Mouse (Mus musculus) erythroblast, adult 5-6 weeks (primary cell): ENCODE measurements around the gene Apol7c. TPM values are rescaled to one million over a fixed set of nuclear protein-coding genes. Genes with fewer than 3 reads are reported as not detected.
"Not testable (repeated sequence)": the region's sequence is repeated elsewhere in the genome, so short reads cannot be mapped to it uniquely, and the experiment has no call there.

Experiments
- ATAC-seq: replicated peaks from 2 replicates; pipeline ENCODE4 v1.8.0; 2016; ENCODE audit warnings: moderate number of reproducible peaks, mild to moderate bottlenecking, moderate TSS enrichment, inconsistent platforms; ENCODE audit not compliant: poor library complexity, low FRiP score, severe bottlenecking
- total RNA-seq, 2 experiments: library from RNA; stranded (forward) in 1 of 2; stranded (reverse) in 1 of 2; fragments of 150-400 nt in 1 of 2; fragments of 200-764, 138-1000 nt in 1 of 2; gene quantifications; 2 replicates each; pipeline versions ENCODE4 v1.2.3 to v1.2.4; 2015 to 2017; ENCODE audit warnings: low replicate concordance in 2 of 2

The Apol7c gene
- total RNA-seq (2015; ENCODE audit: low replicate concordance) (not detected in 2 replicates), total RNA-seq (2017; ENCODE audit: low replicate concordance) (1.3 TPM in 1 of 2 replicates, not detected in the other)

DNA sequence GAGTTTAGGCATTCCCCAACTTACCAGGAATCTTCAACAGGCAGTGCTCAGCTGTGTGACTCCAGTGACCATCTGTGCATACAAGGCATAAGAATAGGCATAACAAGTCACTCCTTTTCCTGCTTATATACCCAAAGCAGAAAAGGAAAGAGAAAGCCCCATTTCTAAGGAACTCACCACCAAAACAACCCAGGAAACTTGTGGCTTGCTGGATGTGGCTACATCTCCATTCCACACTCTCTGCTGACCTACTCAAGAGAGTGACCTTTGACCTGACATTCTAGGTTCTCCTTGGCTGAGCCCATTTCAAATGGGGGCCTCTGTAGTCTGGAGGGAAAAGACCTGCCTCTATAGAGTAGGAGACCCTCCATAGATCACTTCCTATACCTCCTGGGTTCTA, at the start of gene Apol7c:
TSS of gene Apol7c (minus strand) at position 101 of the 400 bp plus-strand sequence.
- ATAC-seq: no peak

DNA sequence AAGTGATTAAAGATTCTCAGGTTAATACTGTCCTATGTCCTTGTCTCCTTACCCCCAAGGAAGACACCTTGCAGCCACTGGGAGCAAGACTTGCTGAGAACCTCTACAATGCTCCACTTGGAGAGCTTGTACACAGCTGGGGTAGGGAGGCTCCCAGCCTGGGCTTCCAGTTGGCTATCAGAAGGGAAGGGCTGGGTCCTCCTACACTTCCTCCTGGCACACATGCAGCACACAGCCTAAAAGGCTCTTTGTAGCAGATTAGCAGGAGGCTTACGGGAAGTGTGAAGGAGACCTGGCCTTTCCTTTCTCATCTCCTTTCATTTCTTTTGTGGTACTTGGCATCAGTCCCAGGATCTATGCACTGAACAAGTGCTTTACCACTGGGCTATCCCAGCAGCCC, 48.6 kb upstream of the Apol7c start:
- ATAC-seq: no peak

DNA sequence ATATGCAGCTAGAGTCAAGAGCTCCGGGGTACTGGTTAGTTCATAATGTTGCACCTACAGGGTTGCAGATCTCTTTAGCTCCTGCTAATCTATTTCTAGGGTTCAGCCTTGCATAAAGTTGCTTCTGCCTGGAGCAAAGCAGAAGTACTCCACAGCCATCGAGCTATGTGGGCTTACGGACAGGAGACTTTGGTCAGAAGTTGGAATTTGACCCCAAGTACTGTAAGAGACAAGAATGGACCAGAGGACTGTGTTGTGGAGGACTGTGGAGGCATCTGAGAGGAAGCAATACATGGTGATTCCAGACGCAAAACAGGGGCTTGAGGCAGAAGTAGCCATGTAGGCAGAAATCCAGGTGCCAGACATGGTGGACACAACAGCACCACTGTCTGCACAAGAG, 46.2 kb upstream of the Apol7c start:
- no peak for ATAC-seq

DNA sequence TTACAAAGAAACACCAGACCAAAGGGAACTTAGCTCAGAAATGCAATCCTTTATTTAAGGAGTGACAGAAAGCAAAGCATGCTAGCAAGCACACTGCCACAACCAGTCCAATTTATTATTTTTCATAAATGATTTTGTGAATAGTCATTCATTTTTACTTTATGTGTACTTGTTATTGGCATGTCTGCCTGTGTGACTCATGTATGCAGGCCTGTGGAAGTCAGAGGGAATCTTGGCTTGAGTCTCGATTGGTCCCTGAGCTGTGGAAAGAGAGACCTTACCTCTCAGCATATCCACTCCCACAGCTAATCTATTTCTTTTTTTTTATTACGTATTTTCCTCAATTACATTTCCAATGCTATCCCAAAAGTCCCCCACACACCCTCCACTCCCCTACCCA, 45.7 kb upstream of the Apol7c start:
- ATAC-seq: no peak

DNA sequence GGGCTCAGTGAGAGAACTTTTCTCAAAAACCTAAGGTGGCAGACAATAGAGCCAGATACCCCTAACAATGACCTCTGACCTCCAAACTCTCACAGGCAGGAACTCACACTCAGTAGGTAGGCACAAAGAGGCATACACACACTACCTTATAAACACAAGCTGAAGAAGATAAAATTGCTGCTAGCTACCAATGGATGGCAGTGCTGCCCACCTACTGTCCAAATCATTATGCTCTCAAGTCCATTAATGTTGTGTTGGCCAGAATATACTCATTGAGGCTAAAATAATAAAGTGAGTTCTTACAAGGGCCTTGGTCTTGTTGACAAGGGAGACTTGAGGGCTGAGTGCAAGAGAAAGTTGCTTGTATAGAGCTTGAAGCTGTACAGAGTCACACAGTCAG, 30.1 kb upstream of the Apol7c start:
- no peak for ATAC-seq

DNA sequence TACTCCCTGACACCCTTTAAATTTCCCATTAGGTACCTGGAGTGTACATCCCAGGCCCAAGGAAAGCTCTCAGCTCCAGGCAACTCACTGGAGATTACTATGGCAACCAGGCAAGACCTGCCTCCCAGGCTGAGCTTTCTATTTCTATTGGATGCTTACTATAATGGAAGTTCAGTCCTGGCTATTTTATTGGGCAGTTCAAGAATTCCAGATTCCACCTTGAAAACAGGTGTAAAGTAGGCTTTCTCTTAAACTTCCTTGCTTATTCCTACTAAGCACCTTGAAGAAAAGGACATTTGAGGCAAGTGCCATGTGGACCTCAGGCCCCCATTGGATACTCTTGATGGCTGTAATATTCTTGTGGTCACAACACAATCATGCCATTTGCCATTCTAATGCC, 28.7 kb upstream of the Apol7c start, which contains the start of gene 1700025B11Rik:
TSS of gene 1700025B11Rik (minus strand) at position 101 of the 400 bp plus-strand sequence.
- no peak for ATAC-seq

DNA sequence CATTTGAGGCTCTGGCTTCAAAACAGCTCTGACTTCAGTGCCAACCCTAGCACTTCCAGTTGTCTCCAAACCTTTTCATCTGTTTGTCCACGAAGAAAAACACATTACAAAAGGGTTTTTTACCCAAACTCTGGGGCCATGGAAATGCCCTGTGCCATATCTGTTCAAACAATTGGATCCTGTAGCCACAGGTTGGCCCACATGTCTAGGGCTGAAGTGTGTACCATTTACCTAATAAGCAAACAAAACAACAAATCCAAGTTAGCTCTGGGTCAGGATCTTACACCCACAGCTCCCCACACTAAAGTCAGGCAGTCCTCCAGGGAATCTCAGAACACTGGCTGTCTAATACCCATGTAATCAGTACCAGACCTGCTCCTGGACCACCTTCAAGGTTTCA, 6.1 kb upstream of the Apol7c start:
- ATAC-seq: not testable (repeated sequence)

DNA sequence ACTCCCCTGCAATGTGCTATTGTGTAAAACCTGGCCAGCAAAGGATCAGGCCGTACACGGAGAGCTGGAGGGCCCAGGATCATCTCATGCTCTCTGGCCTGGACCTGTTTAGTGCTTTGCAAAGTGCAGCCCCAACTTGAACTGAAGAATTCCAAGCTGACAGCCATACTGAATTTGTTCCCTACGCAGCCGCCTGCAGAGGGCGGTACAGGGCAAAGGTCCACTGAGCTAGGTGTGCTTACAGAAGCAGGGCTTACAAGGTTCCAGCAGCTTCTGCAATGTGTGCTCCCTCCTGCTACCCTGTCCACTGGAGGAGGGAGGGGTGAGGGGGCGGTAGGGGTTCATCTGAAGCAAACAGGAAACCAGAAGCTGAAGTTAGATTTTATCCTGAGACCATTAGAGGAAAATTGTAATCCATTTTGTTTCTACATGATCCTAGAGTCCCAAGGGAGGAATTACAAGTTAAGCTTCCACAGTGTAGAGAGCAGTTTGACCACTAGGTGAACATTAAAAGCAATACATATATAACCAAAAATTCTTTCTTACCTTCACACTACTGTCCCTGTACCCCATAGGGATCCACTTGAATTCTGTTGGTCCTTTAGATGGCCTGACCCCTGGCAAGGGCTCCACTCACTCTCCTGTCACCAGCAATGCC, 9.8 kb downstream of the Apol7c start:
- not testable (repeated sequence) for ATAC-seq

DNA sequence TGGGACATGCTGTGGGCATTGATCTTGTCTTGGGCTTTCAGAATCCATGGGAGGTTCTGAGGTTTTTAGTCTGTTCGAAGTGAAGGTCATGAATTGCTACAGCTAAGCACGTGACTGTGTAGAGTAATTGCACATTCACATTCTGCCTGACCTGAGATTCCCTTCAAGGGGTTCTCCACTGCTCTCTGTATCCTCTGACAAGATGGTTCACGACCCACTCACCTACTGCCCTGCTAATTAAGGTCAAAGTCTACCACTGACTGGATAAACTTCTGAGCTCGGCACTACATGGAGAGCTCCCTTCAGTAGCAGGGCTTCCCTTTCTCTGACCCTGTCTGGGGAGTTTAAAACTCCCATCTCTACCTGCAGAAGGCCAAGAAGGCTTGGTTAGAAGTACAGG, 12.5 kb downstream of the Apol7c start:
- ATAC-seq: not testable (repeated sequence)

DNA sequence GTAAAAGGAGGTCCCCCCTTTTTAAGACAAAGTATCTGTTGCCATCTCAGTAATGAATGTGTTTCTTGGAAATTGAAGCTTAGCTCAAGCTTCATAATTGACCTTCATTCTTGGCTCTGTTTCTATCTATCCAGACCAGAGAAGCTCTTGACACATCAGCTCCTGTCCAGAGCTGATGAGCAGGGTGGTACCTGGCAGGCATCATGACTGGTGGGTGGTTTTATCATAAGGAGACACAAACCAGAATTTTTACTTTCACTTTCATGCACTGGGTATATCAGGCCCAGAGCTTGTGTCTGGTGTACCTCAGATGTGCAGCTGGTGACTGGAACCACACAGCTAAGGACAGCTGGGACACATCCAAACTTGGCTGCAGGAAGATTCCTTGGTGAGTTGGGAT, 25.1 kb downstream of the Apol7c start, which contains the start of gene Apol11a:
TSS of gene Apol11a (plus strand) at position 306 of the 400 bp plus-strand sequence.
- ATAC-seq: peak; percentile 96

DNA sequence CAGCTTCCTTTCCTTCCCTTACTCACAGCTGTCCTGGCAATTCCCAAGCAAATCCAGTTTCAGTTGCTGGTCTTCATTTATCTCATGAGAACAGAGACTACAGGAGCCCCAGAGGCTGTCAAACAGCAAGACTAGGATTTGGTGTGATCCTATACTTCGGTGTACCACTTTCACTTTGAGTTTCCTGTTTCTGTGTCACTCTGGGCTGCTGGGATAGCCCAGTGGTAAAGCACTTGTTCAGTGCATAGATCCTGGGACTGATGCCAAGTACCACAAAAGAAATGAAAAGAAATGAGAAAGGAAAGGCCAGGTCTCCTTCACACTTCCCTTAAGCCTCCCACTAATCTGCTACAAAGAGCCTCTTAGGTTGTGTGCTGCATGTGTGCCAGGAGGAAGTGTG, 38.4 kb downstream of the Apol7c start:
- not testable (repeated sequence) for ATAC-seq

DNA sequence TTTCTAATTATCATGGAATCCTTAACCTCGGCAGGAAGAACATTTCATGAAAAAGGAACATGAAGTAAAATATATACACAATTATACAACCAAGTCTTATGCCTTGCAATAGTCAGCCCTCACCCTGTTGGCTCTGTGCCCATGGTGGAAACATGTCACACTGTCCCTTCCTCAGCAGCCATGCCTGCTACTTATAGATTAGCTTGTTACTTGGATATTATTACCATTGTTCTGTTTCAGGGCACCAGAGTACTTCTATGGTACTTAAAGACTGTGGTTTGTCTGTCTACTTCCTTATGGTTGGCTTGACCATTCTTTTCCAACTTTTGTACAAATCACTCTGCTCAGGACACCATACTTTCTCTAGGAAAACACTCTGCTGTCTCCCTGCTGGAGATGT, 39.9 kb downstream of the Apol7c start:
- peak; percentile 67 for ATAC-seq

DNA sequence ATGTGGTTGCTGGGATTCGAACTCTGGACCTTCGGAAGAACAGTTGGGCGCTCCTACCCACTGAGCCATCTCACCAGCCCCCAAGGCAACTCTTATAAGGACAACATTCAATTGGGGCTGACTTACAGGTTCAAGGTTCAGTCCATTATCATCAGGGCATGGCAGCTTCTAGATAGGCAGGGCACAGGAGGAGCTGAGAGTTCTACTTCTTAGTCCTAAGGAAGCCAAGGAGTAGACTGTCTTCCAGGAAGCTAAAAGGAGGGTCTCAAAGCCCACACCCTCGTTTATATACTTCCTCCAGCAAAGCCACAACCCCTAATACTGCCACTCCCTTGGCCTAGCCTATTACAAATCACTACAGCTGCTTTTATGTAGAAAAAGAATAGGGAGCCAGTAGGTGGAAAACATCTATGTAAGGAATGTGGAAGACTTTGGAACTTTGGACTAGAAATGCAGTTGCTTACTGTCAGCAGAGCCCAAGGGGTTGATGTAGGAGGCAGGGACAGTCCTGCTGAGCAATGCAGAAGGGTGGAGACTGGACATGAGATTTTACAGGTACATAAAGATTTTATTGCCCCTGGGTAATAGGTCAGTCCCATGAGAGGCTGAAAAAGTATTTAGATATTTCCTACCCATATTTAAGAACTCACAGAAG, 50.8 kb downstream of the Apol7c start:
- ATAC-seq: no peak

DNA sequence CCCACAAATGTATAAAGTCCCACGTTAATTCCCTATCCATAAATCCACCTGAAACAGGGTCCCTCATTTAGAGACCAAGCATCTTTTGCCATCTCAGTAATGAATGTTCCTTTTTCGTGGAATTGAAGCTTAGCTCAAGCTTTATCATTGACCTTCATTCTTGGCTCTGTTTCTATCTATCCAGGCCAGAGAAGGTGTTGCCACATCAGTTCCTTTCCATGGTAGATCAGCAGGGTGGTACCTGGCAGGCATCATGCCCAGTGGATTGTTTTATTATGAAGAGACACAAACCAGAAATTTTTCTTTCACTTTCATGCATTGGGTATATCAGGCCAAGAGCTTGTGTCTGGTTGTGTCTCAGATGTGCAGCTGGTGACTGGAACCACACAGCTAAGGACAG, 56.4 kb downstream of the Apol7c start, which contains the start of gene Apol10a:
TSS of gene Apol10a (plus strand) at position 355 of the 400 bp plus-strand sequence.
- ATAC-seq: peak; percentile 86

Other genes with a start within 250 kb of the Apol7c start
- gene Rbfox2, start 226.3 kb downstream of the Apol7c start, total RNA-seq (2015; ENCODE audit: low replicate concordance): not detected in 2 replicates
- not detected in 2 replicates for gene Rbfox2, start 226.3 kb downstream of the Apol7c start, total RNA-seq (2017; ENCODE audit: low replicate concordance)
- not detected in 2 replicates for gene Apol7a, start 134.2 kb downstream of the Apol7c start, total RNA-seq (2015; ENCODE audit: low replicate concordance)
- gene Apol7a, start 134.2 kb downstream of the Apol7c start, total RNA-seq (2017; ENCODE audit: low replicate concordance): not detected in 2 replicates
- not detected in 2 replicates for gene Apol9a, start 122.2 kb downstream of the Apol7c start, total RNA-seq (2015; ENCODE audit: low replicate concordance)
- 0.34 TPM in 1 of 2 replicates, not detected in the other for gene Apol9a, start 122.2 kb downstream of the Apol7c start, total RNA-seq (2017; ENCODE audit: low replicate concordance)
- gene Apol7b, start 85.8 kb downstream of the Apol7c start, total RNA-seq (2015; ENCODE audit: low replicate concordance): 3.5 TPM in 1 of 2 replicates, not detected in the other
- gene Apol7b, start 85.8 kb downstream of the Apol7c start, total RNA-seq (2017; ENCODE audit: low replicate concordance): not detected in 2 replicates
- gene Apol10a, start 56.3 kb downstream of the Apol7c start, total RNA-seq (2015; ENCODE audit: low replicate concordance): 9.4 and 10.0 TPM in 2 replicates
- 14.3 and 18.3 TPM in 2 replicates for gene Apol10a, start 56.3 kb downstream of the Apol7c start, total RNA-seq (2017; ENCODE audit: low replicate concordance)
- 28.8 and 46.8 TPM in 2 replicates for gene Apol11a, start 25.0 kb downstream of the Apol7c start, total RNA-seq (2015; ENCODE audit: low replicate concordance)
- gene Apol11a, start 25.0 kb downstream of the Apol7c start, total RNA-seq (2017; ENCODE audit: low replicate concordance): 177 and 208 TPM in 2 replicates
- gene 1700025B11Rik, start 28.6 kb upstream of the Apol7c start, total RNA-seq (2015; ENCODE audit: low replicate concordance): not detected in 2 replicates
- gene 1700025B11Rik, start 28.6 kb upstream of the Apol7c start, total RNA-seq (2017; ENCODE audit: low replicate concordance): not detected in 2 replicates
- gene Apol10b, start 62.8 kb upstream of the Apol7c start, total RNA-seq (2015; ENCODE audit: low replicate concordance): 0.19 TPM in 1 of 2 replicates, not detected in the other
- gene Apol10b, start 62.8 kb upstream of the Apol7c start, total RNA-seq (2017; ENCODE audit: low replicate concordance): 0.17 and 1.1 TPM in 2 replicates
- gene Gm36245, start 65.9 kb upstream of the Apol7c start, total RNA-seq (2015; ENCODE audit: low replicate concordance): not detected in 2 replicates
- not detected in 2 replicates for gene Gm36245, start 65.9 kb upstream of the Apol7c start, total RNA-seq (2017; ENCODE audit: low replicate concordance)
- 391 and 419 TPM in 2 replicates for gene Apol11b, start 110.0 kb upstream of the Apol7c start, total RNA-seq (2015; ENCODE audit: low replicate concordance)
- 1,087 and 1,183 TPM in 2 replicates for gene Apol11b, start 110.0 kb upstream of the Apol7c start, total RNA-seq (2017; ENCODE audit: low replicate concordance)
- 1.0 TPM in 1 of 2 replicates, not detected in the other for gene Apol7e, start 165.5 kb upstream of the Apol7c start, total RNA-seq (2015; ENCODE audit: low replicate concordance)
- 0.09 TPM in 1 of 2 replicates, not detected in the other for gene Apol7e, start 165.5 kb upstream of the Apol7c start, total RNA-seq (2017; ENCODE audit: low replicate concordance)
- gene Apol9b, start 195.7 kb upstream of the Apol7c start, total RNA-seq (2015; ENCODE audit: low replicate concordance): not detected in 2 replicates
- not detected in 2 replicates for gene Apol9b, start 195.7 kb upstream of the Apol7c start, total RNA-seq (2017; ENCODE audit: low replicate concordance)
- gene Apol8, start 223.7 kb upstream of the Apol7c start, total RNA-seq (2015; ENCODE audit: low replicate concordance): 44.6 and 58.5 TPM in 2 replicates
- gene Apol8, start 223.7 kb upstream of the Apol7c start, total RNA-seq (2017; ENCODE audit: low replicate concordance): 77.3 and 107 TPM in 2 replicates